ENCODE assay signal across 11 mouse cellular contexts in the genomic region with DNA sequence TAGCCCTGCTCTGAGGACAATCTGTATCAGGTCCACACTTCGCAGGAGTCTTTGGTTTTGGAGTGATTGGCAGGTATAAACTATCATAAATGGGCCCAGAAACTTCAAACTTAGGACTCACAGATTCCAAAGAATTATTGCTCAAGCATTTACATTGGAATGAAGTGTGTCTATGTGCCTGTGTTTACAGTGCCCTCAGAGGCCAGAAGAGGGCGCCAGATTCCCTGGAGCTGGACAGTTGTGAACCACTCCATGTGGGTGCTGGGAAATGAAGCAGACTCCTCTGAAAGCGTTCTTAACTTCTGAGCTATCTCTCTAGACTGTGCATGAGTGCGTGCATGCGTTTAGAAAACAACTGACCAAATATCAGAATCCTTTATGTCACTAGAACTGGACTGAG. TPM values are rescaled to one million over a fixed set of nuclear protein-coding genes. Genes with fewer than 3 reads are reported as not detected.
A peak's percentile ranks its signal among the peaks of the same experiment; 100 is the strongest.
DNase-seq lines count a peak whose midpoint lies in the region; TF ChIP-seq lines count a peak whose summit lies in the region.
"Had no signal": no experiment of that assay in that cellular context is flagged by ENCODE, and none has a peak within 500 bp of the region (broad histone marks: within the 10 kb centered on the region; RNA-seq: fewer than 3 reads in every experiment).

No protein-coding gene starts in this region.

- no peak overlapping the region for H3K9ac ChIP-seq in ES-E14 (ENCODE audit: insufficient read depth, low read depth, low read length, poor library complexity, severe bottlenecking)
- H3K9ac ChIP-seq: hindbrain, embryonic 12.5 days had no signal

- H3K4me3 ChIP-seq in gastrocnemius, adult 2 months: no peak overlapping the region
- no peak overlapping the region for H3K4me3 ChIP-seq in lung, adult 2 months (replicated peaks; ENCODE audit: extremely low read depth, low read depth, low read length)
- no peak overlapping the region for H3K4me3 ChIP-seq in ES-E14 (ENCODE audit: insufficient read depth in 1 of 2, low read depth in 1 of 2, low read length in 2 of 2, poor library complexity in 1 of 2, severe bottlenecking in 1 of 2)
- H3K4me3 ChIP-seq: hindbrain, embryonic 12.5 days had no signal

- intact Hi-C loops in gastrocnemius, adult 2 months (cut with DNase I): no loop called here

- WGBS in lung, adult 2 months: 40% methylated on average over 5 of the region's 5 CpGs

- TF ChIP-seq POLR2A in lung, adult 2 months (IDR thresholded peaks at IDR 0.05; ENCODE audit: borderline replicate concordance, extremely low read depth, low read depth, low read length): no peak

- no peaks in the 10 kb centered on the region for H3K36me3 ChIP-seq in ES-E14 (ENCODE audit: control insufficient read depth, insufficient read depth, low read length, poor library complexity, severe bottlenecking)
- H3K36me3 ChIP-seq: hindbrain, embryonic 12.5 days had no signal

- in situ Hi-C loops in ES-E14 (cut with MboI; ENCODE audit: low sequenced_read_pairs in 2 of 2, unreplicated experiment in 2 of 2): no loop called here

- H3K27ac ChIP-seq in gastrocnemius, adult 2 months: no peak overlapping the region
- H3K27ac ChIP-seq in ES-E14 (ENCODE audit: insufficient read depth, low read depth, low read length, poor library complexity, severe bottlenecking): no peak overlapping the region
- H3K27ac ChIP-seq: hindbrain, embryonic 12.5 days; macrophage had no signal

- no peaks in the 10 kb centered on the region for H3K9me3 ChIP-seq in ES-E14 (ENCODE audit: control insufficient read depth, insufficient read depth, low read depth, low read length)

- TF ChIP-seq CTCF in gastrocnemius, adult 2 months (IDR thresholded peaks at IDR 0.05): peak; percentile 16; the same call in 1 of the 2 replicates
- TF ChIP-seq CTCF in lung, adult 2 months (IDR thresholded peaks at IDR 0.05; ENCODE audit: insufficient read depth, low read length): 0 out of 2 replicates have a peak, but pooled peaks have one; percentile 2

- H3K4me1 ChIP-seq in lung, adult 2 months (ENCODE audit: control insufficient read depth, insufficient read depth, low read length): no peaks in the 10 kb centered on the region
- H3K4me1 ChIP-seq in ES-E14 (ENCODE audit: control insufficient read depth in 2 of 2, insufficient read depth in 2 of 2, low read length in 2 of 2, poor library complexity in 1 of 2): no peaks in the 10 kb centered on the region

- no peak for DNase-seq in gastrocnemius, adult 2 months
- DNase-seq in gastrocnemius, adult 18-20 months (ENCODE audit: low spot score): no peak
- DNase-seq in lung, adult 2 months: no peak
- DNase-seq in lung, postnatal 25 days (ENCODE audit: low spot score): no peak
- peak; percentile 58 for DNase-seq in ES-E14 (ENCODE audit: low read depth, low spot score)
- peak; percentile 67 for DNase-seq in embryo, embryonic 10.5 days (ENCODE audit: low spot score)
- DNase-seq in frontal cortex, postnatal 25 days (ENCODE audit: low spot score in 2 of 2): no peak
- no peak for DNase-seq in frontal cortex, postnatal 14 days (ENCODE audit: low spot score in 2 of 2)

TF ChIP-seq in ES-E14, 5 proteins besides CTCF, POLR2A, EP300 and RAD21:
- no peak for TF ChIP-seq CHD2 (IDR thresholded peaks at IDR 0.05; ENCODE audit: low read depth, low read length)
- TF ChIP-seq ZNF384 (IDR thresholded peaks at IDR 0.05; ENCODE audit: low read depth, low read length): no peak
- TF ChIP-seq ZC3H11A (IDR thresholded peaks at IDR 0.05; ENCODE audit: borderline replicate concordance, low read depth, low read length): peak; percentile 48

RNA-seq across cellular contexts. Expression of a gene that starts 20.9 kb away (rescaled TPM):
- total RNA-seq in gastrocnemius, adult 2 months (2021): not detected
- under 1 TPM in 1 of 2 experiments, not detected in 1; 0.05 TPM for total RNA-seq in gastrocnemius, adult 18-20 months (2021)
- not detected in 2 replicates for polyA plus RNA-seq in lung, adult 2 months (2012; rRNA removed)
- 0.26 and 0.62 TPM in 2 replicates for total RNA-seq in ES-E14 (2012; rRNA removed)
- polyA plus RNA-seq: macrophage; stomach, embryonic 16.5 days had no signal

Comparison
In these comparisons a context has a peak if more than half of its experiments do, and no peak if none do; other contexts are left out.
1. DNase-seq: peak in ES-E14 (single experiment) and embryo, embryonic 10.5 days (single experiment); none in gastrocnemius, adult 2 months (single experiment), gastrocnemius, adult 18-20 months (single experiment), lung, adult 2 months (single experiment), lung, postnatal 25 days (single experiment), frontal cortex, postnatal 25 days (0 of 2) and frontal cortex, postnatal 14 days (0 of 2).